ENCODE assay signal across 26 mouse cellular contexts in genomic region chr9:14903006-14903405, GRCm38 (mm10). TPM values are rescaled to one million over a fixed set of nuclear protein-coding genes. Genes with fewer than 3 reads are reported as not detected.
DNase-seq lines count a peak whose midpoint lies in the region; ATAC-seq and TF ChIP-seq lines count a peak whose summit lies in the region.
"Had no signal": no experiment of that assay in that cellular context is flagged by ENCODE, and none has a peak within 500 bp of the region (broad histone marks: within the 10 kb centered on the region; RNA-seq: fewer than 3 reads in every experiment).

No protein-coding gene starts in this region.

- WGBS in spleen, adult 2 months: 84% methylated on average over 3 of the region's 3 CpGs

- no peaks in the 10 kb centered on the region for H3K27me3 ChIP-seq in spleen, adult 2 months (ENCODE audit: control insufficient read depth, insufficient read depth, low read length)
- H3K27me3 ChIP-seq: embryonic facial prominence, embryonic 12.5 days; embryonic facial prominence, embryonic 15.5 days; forebrain, embryonic 12.5 days had no signal

- TF ChIP-seq CTCF in spleen, adult 2 months (IDR thresholded peaks at IDR 0.05; ENCODE audit: extremely low read depth, insufficient read depth, insufficient read length, insufficient replicate concordance): no peak

- TF ChIP-seq POLR2A in spleen, adult 2 months (IDR thresholded peaks at IDR 0.05; ENCODE audit: low read depth, low read length): no peak

- peak overlapping the region; percentile 35; the same call in 1 of the 2 replicates for H3K4me3 ChIP-seq in spleen, adult 2 months (ENCODE audit: extremely low read depth, insufficient read depth, insufficient read length)
- H3K4me3 ChIP-seq: embryonic facial prominence, embryonic 12.5 days; embryonic facial prominence, embryonic 15.5 days; forebrain, embryonic 12.5 days; heart, adult 2 months; heart, embryonic 10.5 days; heart, embryonic 13.5 days; hindbrain, embryonic 10.5 days; hindbrain, embryonic 13.5 days had no signal

- peaks cover 12% of the 10 kb centered on the region; the same call in 1 of the 2 replicates for H3K4me1 ChIP-seq in spleen, adult 2 months (ENCODE audit: control insufficient read depth, insufficient read depth, insufficient read length)

- DNase-seq in CD4-positive, CD25-positive, alpha-beta regulatory T cell, adult 2 months (ENCODE audit: low read depth, low spot score): peak; percentile 54
- DNase-seq in spleen, adult 2 months (ENCODE audit: low read depth in 1 of 2, low spot score in 2 of 2): no peak
- no peak for DNase-seq in spleen, postnatal 10 days (ENCODE audit: low spot score in 2 of 2)
- peak; percentile 53 for DNase-seq in thymus, postnatal 4 days
- no peak for DNase-seq in thymus, postnatal 25 days
- DNase-seq: adrenal gland, adult 2 months; adrenal gland, postnatal 14 days; cerebellum, adult 11 months; cerebellum, adult 8-10 months; cerebellum, postnatal 10 days; gastrocnemius, postnatal 10 days; gastrocnemius, postnatal 36 days; heart, adult 2 months; heart, postnatal 36 days had no signal

- ATAC-seq in CD4-positive, CD25-positive, alpha-beta regulatory T cell, adult 4 months: no peak
- ATAC-seq: forebrain, embryonic 16.5 days; hindbrain, embryonic 16.5 days had no signal

- no peaks in the 10 kb centered on the region for H3K36me3 ChIP-seq in spleen, adult 2 months (ENCODE audit: control insufficient read depth, insufficient read depth, low read length)
- H3K36me3 ChIP-seq: embryonic facial prominence, embryonic 12.5 days; embryonic facial prominence, embryonic 15.5 days; forebrain, embryonic 12.5 days; heart, embryonic 10.5 days; heart, embryonic 13.5 days; hindbrain, embryonic 10.5 days; hindbrain, embryonic 13.5 days had no signal

- H3K27ac ChIP-seq in spleen, adult 2 months (ENCODE audit: insufficient read depth, low read length): peak overlapping the region; percentile 85
- H3K27ac ChIP-seq: embryonic facial prominence, embryonic 12.5 days; embryonic facial prominence, embryonic 15.5 days; forebrain, embryonic 12.5 days; heart, adult 2 months; heart, embryonic 10.5 days; heart, embryonic 13.5 days; hindbrain, embryonic 13.5 days had no signal

RNA-seq across cellular contexts. Expression of gene Izumo1r, which starts 0.7 kb away (rescaled TPM):
- 1,000 to 10,000 TPM; 1,336 to 1,816 TPM for polyA plus RNA-seq in CD4-positive, CD25-positive, alpha-beta regulatory T cell, adult 4 months (2017; shearing (Covaris generic))
- 37.6 and 41.4 TPM in 2 replicates for polyA plus RNA-seq in spleen, adult 2 months (2012; rRNA removed)
- polyA plus RNA-seq: forebrain, embryonic 12.5 days; forebrain, embryonic 16.5 days; heart, embryonic 13.5 days; heart, postnatal 0 days; hindbrain, embryonic 10.5 days; hindbrain, embryonic 13.5 days; hindbrain, embryonic 16.5 days; intestine, embryonic 16.5 days had no signal

RNA-seq across cellular contexts. Expression of gene Gpr83, which starts 43.0 kb away (rescaled TPM):
- 100 to 1,000 TPM; 158 to 164 TPM for polyA plus RNA-seq in CD4-positive, CD25-positive, alpha-beta regulatory T cell, adult 4 months (2017; shearing (Covaris generic))
- polyA plus RNA-seq in spleen, adult 2 months (2012; rRNA removed): 4.6 and 6.0 TPM in 2 replicates
- polyA plus RNA-seq: heart, embryonic 10.5 days; heart, postnatal 0 days had no signal

Comparison
In these comparisons a context has a peak if more than half of its experiments do, and no peak if none do; other contexts are left out.
1. DNase-seq: peak in CD4-positive, CD25-positive, alpha-beta regulatory T cell, adult 2 months (single experiment) and thymus, postnatal 4 days (single experiment); none in spleen, adult 2 months (0 of 2), spleen, postnatal 10 days (0 of 2) and thymus, postnatal 25 days (single experiment).
2. RNA of gene Izumo1r, which starts 0.7 kb away (polyA plus RNA-seq): 1,336 to 1,816 TPM in CD4-positive, CD25-positive, alpha-beta regulatory T cell, adult 4 months; 37.6 to 41.4 TPM in spleen, adult 2 months; every median in the first group is over 10 times any median in the second.
3. RNA of gene Gpr83, which starts 43.0 kb away (polyA plus RNA-seq): 158 to 164 TPM in CD4-positive, CD25-positive, alpha-beta regulatory T cell, adult 4 months; 4.6 to 6.0 TPM in spleen, adult 2 months; every median in the first group is over 10 times any median in the second.